ENCODE assay signal across 10 mouse cellular contexts in genomic region chr6:137192063-137192462, GRCm38 (mm10). TPM values are rescaled to one million over a fixed set of nuclear protein-coding genes. Genes with fewer than 3 reads are reported as not detected.
DNase-seq lines count a peak whose midpoint lies in the region; ATAC-seq and TF ChIP-seq lines count a peak whose summit lies in the region.
"Had no signal": no experiment of that assay in that cellular context is flagged by ENCODE, and none has a peak within 500 bp of the region (broad histone marks: within the 10 kb centered on the region; RNA-seq: fewer than 3 reads in every experiment).

No protein-coding gene starts in this region.

- H3K9me3 ChIP-seq in heart, embryonic 12.5 days (replicated peaks): no peaks in the 10 kb centered on the region
- H3K9me3 ChIP-seq: liver, embryonic 13.5 days; stomach, embryonic 15.5 days had no signal

- H3K4me3 ChIP-seq in heart, embryonic 12.5 days: no peak overlapping the region
- no peak overlapping the region for H3K4me3 ChIP-seq in testis, adult 2 months (ENCODE audit: control insufficient read depth, low read depth, low read length)
- H3K4me3 ChIP-seq: liver, embryonic 13.5 days; stomach, embryonic 15.5 days had no signal

- no peak for TF ChIP-seq POLR2A in testis, adult 2 months (IDR thresholded peaks at IDR 0.05; ENCODE audit: control insufficient read depth, low read depth, low read length)

- H3K27ac ChIP-seq in heart, embryonic 12.5 days (ENCODE audit: poor library complexity, severe bottlenecking): no peak overlapping the region
- no peak overlapping the region for H3K27ac ChIP-seq in testis, adult 2 months (ENCODE audit: control insufficient read depth, insufficient read depth, low read depth, low read length)
- H3K27ac ChIP-seq: liver, embryonic 13.5 days; stomach, embryonic 15.5 days had no signal

- no peaks in the 10 kb centered on the region for H3K27me3 ChIP-seq in heart, embryonic 12.5 days (replicated peaks)
- no peaks in the 10 kb centered on the region for H3K27me3 ChIP-seq in testis, adult 2 months (ENCODE audit: control insufficient read depth, insufficient read depth, low read length)
- H3K27me3 ChIP-seq: liver, embryonic 13.5 days; stomach, embryonic 15.5 days had no signal

- H3K36me3 ChIP-seq in heart, embryonic 12.5 days: no peaks in the 10 kb centered on the region
- H3K36me3 ChIP-seq in testis, adult 2 months (ENCODE audit: control insufficient read depth, insufficient read depth, low read length): no peaks in the 10 kb centered on the region
- H3K36me3 ChIP-seq: liver, embryonic 13.5 days; stomach, embryonic 15.5 days had no signal

- no peaks in the 10 kb centered on the region; the same call in 1 of the 2 replicates for H3K4me1 ChIP-seq in heart, embryonic 12.5 days (replicated peaks)
- H3K4me1 ChIP-seq in testis, adult 2 months (ENCODE audit: control insufficient read depth, insufficient read depth, low read length): peaks cover 6% of the 10 kb centered on the region
- H3K4me1 ChIP-seq: liver, embryonic 13.5 days; stomach, embryonic 15.5 days had no signal

- ATAC-seq in heart, embryonic 12.5 days (ENCODE audit: insufficient number of reproducible peaks, low FRiP score): no peak

- peak; percentile 36 to 57 for DNase-seq in heart, postnatal 10 days
- DNase-seq in testis, postnatal 10 days (ENCODE audit: low spot score): no peak
- peak; percentile 69 for DNase-seq in brain, adult 2 months (ENCODE audit: low read depth, low spot score)
- peak; percentile 23 to 35 for DNase-seq in kidney, postnatal 36 days
- peak; percentile 41 for DNase-seq in testis, postnatal 14 days (ENCODE audit: low spot score)
- DNase-seq in gastrocnemius, postnatal 4 days (ENCODE audit: low spot score in 2 of 2): no peak
- DNase-seq: liver, embryonic 13.5 days had no signal

- H3K4me2 ChIP-seq in heart, embryonic 12.5 days: no peak overlapping the region
- H3K4me2 ChIP-seq: liver, embryonic 13.5 days; stomach, embryonic 15.5 days had no signal

- intact Hi-C loops in heart, postnatal 10 days (cut with DNase I): loop anchor here (1.0 to 5.0 kb wide), 2 partner anchors 94 to 140 kb away; no protein-coding TSS in a partner anchor

- TF ChIP-seq CTCF in testis, adult 2 months (IDR thresholded peaks at IDR 0.05; ENCODE audit: control insufficient read depth, insufficient read depth, insufficient replicate concordance, low read depth, low read length): peak; percentile 23; the same call in 1 of the 2 replicates

- H3K9ac ChIP-seq in heart, embryonic 12.5 days: no peak overlapping the region
- H3K9ac ChIP-seq: liver, embryonic 13.5 days; stomach, embryonic 15.5 days had no signal

- 18% methylated on average over 6 of the region's 6 CpGs for WGBS in heart, embryonic 12.5 days

RNA-seq across cellular contexts. Expression of gene Rerg, which starts 21.8 kb away (rescaled TPM):
- total RNA-seq in heart, postnatal 10 days (2021): 1 to 10 TPM; 8.9 to 9.4 TPM
- 4.4 and 6.6 TPM in 2 replicates for polyA plus RNA-seq in heart, embryonic 12.5 days (2016; fragmentation: Nextera tagmentation; extraction: Ambion mirVana)
- polyA plus RNA-seq in testis, adult 2 months (2012; rRNA removed): 2.8 and 3.4 TPM in 2 replicates
- total RNA-seq in gastrocnemius, postnatal 4 days (2021): 1 to 10 TPM; 6.4 to 7.4 TPM

Comparison
In these comparisons a context has a peak if more than half of its experiments do, and no peak if none do; other contexts are left out.
1. DNase-seq: peak in heart, postnatal 10 days (2 of 2), brain, adult 2 months (single experiment), kidney, postnatal 36 days (2 of 2) and testis, postnatal 14 days (single experiment); none in testis, postnatal 10 days (single experiment) and gastrocnemius, postnatal 4 days (0 of 2).